Mouse (Mus musculus) midbrain, postnatal 0 days (tissue): ENCODE data around the gene Ripor1. TPM values are rescaled to one million over a fixed set of nuclear protein-coding genes. Genes with fewer than 3 reads are reported as not detected.

ENCODE experiments used
- ATAC-seq: fragments of 200-750 bp; cut with Nextera tagmentation; 2 replicates; pipeline ENCODE4 v1.8.0; 2017; ENCODE audit warnings: moderate number of reproducible peaks, mild to moderate bottlenecking, moderate TSS enrichment, moderate library complexity; ENCODE audit not compliant: low FRiP score
- DNase-seq: peaks from one replicate; pipeline ENCODE4 v3.0.0-alpha.2; 2015; ENCODE audit warnings: low spot score
- H3K27ac ChIP-seq: fragments of 300-500 bp; sonication (generic); 2 replicates; pipeline ENCODE4 v1.5.1; 2014; ENCODE audit warnings: low read depth, mild to moderate bottlenecking, low read length, mixed read lengths
- H3K27me3 ChIP-seq: fragments of 300-500 bp; sonication (generic); 2 replicates; pipeline ENCODE4 v1.6.1; 2014; ENCODE audit warnings: low read length, control low read depth, mixed read lengths; ENCODE audit not compliant: insufficient read depth
- H3K36me3 ChIP-seq: fragments of 300-500 bp; sonication (generic); 2 replicates; pipeline ENCODE4 v1.6.1; 2014; ENCODE audit warnings: low read length, control low read depth, mixed read lengths; ENCODE audit not compliant: insufficient read depth
- H3K4me1 ChIP-seq: fragments of 300-500 bp; sonication (generic); 2 replicates; pipeline ENCODE4 v1.6.1; 2014; ENCODE audit warnings: mild to moderate bottlenecking, control low read depth, antibody characterized with exemption, low read length, mixed read lengths; ENCODE audit not compliant: insufficient read depth
- H3K4me2 ChIP-seq: fragments of 300-500 bp; sonication (generic); 2 replicates; pipeline ENCODE4 v1.6.1; 2014; ENCODE audit warnings: low read depth, mild to moderate bottlenecking, low read length, mixed read lengths; ENCODE audit not compliant: poor library complexity, severe bottlenecking
- H3K4me3 ChIP-seq: fragments of 300-500 bp; sonication (generic); 2 replicates; pipeline ENCODE4 v1.5.1; 2014; ENCODE audit warnings: low read depth, mild to moderate bottlenecking, low read length, moderate library complexity
- H3K9ac ChIP-seq: fragments of 300-500 bp; sonication (generic); replicated peaks from 2 replicates; pipeline ENCODE4 v1.6.1; 2014; ENCODE audit warnings: mild to moderate bottlenecking, low read length, moderate library complexity, mixed read lengths; ENCODE audit not compliant: poor library complexity, severe bottlenecking
- H3K9me3 ChIP-seq: fragments of 300-500 bp; sonication (generic); 2 replicates; pipeline ENCODE4 v1.6.1; 2016; ENCODE audit warnings: low read length, control low read depth
- CTCF ChIP-seq: IDR thresholded peaks from 2 replicates; pipeline ENCODE4 v1.5.1; 2016; ENCODE audit warnings: antibody characterized with exemption, mild to moderate bottlenecking
- WGBS: fragments of 180-500 bp; shearing (Covaris S2); extraction: QIAGEN DNeasy Blood & Tissue Kit; methylation state at CpG from one replicate; pipeline ENCODE4 v1.1.7; 2014; 5-methylcytosine and 5-hydroxymethylcytosine counted together
- polyA plus RNA-seq: library from polyadenylated mRNA; unstranded; fragments of >200 nt; fragmentation: Nextera tagmentation; extraction: Ambion mirVana; gene quantifications from 2 replicates; pipeline ENCODE4 v1.2.1, GENCODE M21; 2015
- total RNA-seq: library from RNA; depleted of rRNA; stranded (reverse); fragments of >200 nt; gene quantifications from 2 replicates; pipeline ENCODE4 v1.2.3, GENCODE M21; 2014

The Ripor1 gene
- total and polyA plus RNA-seq, 2 experiments from 2014 or later, result 12.6 to 32.7 TPM

- Histone ChIP-seq H3K4me3 (peak within 1 kb of the TSS; percentile 92), H3K27me3 (no peaks in the 10 kb centered on the region), H3K4me2 (peak within 1 kb of the TSS; percentile 90), H3K9me3 (no peaks in the 10 kb centered on the region), H3K4me1 (peaks cover 7% of the 10 kb centered on the region; the same call in 1 of the 2 replicates), H3K36me3 (0 out of 2 replicates have a peak, but pooled peaks cover 2% of the 10 kb centered on the region), H3K27ac (peak within 1 kb of the TSS; percentile 95), H3K9ac (peak within 1 kb of the TSS; percentile 94)
- DNase-seq (peak; percentile 100), ATAC-seq (peak; percentile 98)
- 3% methylated on average over 51 of the region's 53 CpGs for WGBS
- TF ChIP-seq CTCF, result peak; percentile 87
Observed at GRCm38 (mm10) chr8:105565952-105566702, 38.9 kb upstream of the Ripor1 start, which contains the start of gene Atp6v0d1. TSS of gene Atp6v0d1 (minus strand) at chr8:105566047.

DNA sequence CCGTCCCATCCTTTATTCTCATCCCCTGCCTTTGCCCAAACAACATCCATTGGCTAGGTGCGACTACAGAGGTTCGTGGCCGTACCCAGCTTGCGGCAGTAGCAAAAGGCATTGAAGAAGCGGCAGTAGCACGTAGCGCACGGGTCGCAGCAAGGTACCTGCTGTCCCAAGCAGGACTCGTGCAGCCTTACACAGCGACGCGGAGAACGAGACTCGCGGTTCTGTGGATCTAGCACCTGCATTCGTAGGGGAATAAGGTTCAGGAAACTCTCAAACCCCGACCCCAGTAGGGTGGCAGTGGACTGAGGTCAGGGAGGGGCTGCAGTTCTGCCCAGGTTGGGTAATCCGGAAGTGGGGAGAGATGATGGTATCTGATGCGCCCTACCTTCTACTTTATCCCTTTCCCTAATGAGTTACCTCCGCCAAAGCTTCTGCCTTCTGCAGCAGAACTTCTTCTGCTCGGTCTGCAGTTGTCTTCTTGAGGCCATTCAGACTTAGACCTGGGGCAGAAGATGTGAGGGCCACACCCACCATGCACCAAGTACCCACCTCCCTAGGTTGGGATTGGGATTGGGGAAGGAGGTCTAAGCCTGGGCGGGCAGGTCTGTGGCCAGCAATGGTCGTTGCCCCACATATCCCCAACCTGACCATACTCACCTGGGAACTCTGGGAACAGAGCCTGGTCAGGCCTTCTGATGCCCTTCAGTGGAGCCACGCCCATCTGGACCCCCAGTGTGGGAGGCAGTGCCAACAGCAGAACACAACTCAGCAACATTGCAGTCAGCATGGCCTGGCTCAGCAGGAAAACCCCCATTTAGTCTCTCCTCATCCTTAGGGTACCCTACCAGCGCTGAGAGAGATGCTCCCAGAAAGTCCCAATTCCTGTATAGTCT, 38.1 kb upstream of the Ripor1 start:
- H3K4me3 ChIP-seq, result peak overlapping the region; percentile 92
- H3K4me1 ChIP-seq, result peaks cover 7% of the 10 kb centered on the region; the same call in 1 of the 2 replicates
- TF ChIP-seq CTCF, result no peak
- 28% methylated on average over 27 of the region's 27 CpGs for WGBS
- 0 out of 2 replicates have a peak, but pooled peaks have one; percentile 2 for ATAC-seq
- peak overlapping the region; percentile 90 for H3K4me2 ChIP-seq
- no peaks in the 10 kb centered on the region for H3K9me3 ChIP-seq
- H3K27me3 ChIP-seq, result no peaks in the 10 kb centered on the region
- peak overlapping the region; percentile 75 for H3K27ac ChIP-seq
- no peak for DNase-seq
- 0 out of 2 replicates have a peak, but pooled peaks cover 2% of the 10 kb centered on the region for H3K36me3 ChIP-seq
- H3K9ac ChIP-seq, result peak overlapping the region; percentile 70

DNA sequence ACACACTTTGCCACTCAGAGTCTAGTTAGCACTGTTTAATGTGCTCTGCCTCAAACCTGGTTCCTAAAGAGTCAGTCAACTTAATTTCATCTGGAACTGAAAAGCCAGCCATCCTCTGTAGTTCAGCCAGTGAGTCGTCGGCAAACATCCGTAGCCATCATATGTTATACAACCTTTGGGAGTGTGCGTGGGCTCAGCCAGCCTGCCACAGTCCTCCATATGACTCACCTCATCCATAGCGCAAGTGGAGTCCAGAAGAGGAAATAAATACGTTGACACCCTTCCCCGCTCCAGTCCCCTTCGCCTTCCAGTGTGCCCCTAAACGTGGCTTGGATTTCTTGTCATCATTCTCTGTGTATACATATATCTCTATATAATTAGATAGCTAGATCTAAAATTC, 33.2 kb upstream of the Ripor1 start:
- ATAC-seq (no peak), DNase-seq (no peak)
- no peak for TF ChIP-seq CTCF
- no peak overlapping the region for H3K9ac ChIP-seq
- no peaks in the 10 kb centered on the region for H3K9me3 ChIP-seq
- 91% methylated on average over 9 of the region's 9 CpGs for WGBS
- no peaks in the 10 kb centered on the region for H3K27me3 ChIP-seq
- H3K4me3 ChIP-seq, result no peak overlapping the region
- no peak overlapping the region for H3K27ac ChIP-seq
- no peak overlapping the region for H3K4me2 ChIP-seq
- H3K4me1 ChIP-seq, result peaks cover 2% of the 10 kb centered on the region; the same call in 1 of the 2 replicates
- no peaks in the 10 kb centered on the region for H3K36me3 ChIP-seq

DNA sequence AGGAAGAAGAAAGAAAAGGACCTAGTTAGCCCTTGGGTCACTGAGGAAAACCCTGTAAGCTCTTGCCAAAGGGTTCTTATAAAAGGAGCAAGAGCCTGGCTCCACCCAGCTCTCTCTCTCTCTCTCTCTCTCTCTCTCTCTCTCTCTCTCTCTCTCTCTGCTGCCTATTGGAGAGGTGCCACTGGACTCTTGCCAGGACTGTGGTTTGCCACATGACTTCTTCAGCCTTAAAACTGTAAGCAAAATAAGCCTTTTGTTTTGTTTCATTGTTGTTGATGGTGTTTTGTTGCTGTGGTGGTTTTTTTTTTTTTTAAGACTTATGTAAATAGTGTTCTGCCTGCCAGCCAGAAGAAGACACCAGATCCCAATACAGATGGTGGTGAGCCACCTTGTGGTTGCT, 31.6 kb upstream of the Ripor1 start:
- ATAC-seq, result no peak
- no peaks in the 10 kb centered on the region for H3K4me1 ChIP-seq

GRCm38 (mm10) chr8:105574741-105575140, 30.3 kb upstream of the Ripor1 start:
- WGBS, result 44% methylated on average over 6 of the region's 6 CpGs
- DNase-seq (no peak), ATAC-seq (no peak)
- no peak for TF ChIP-seq CTCF
- Histone ChIP-seq H3K4me3 (no peak overlapping the region), H3K27me3 (no peaks in the 10 kb centered on the region), H3K4me2 (no peak overlapping the region), H3K9ac (no peak overlapping the region), H3K36me3 (no peaks in the 10 kb centered on the region), H3K9me3 (no peaks in the 10 kb centered on the region), H3K27ac (no peak overlapping the region), H3K4me1 (no peaks in the 10 kb centered on the region)

More for the DNA sequence above, 31.6 kb upstream of the Ripor1 start:
- H3K4me3 ChIP-seq, result no peak overlapping the region
- H3K4me2 ChIP-seq, result no peak overlapping the region
- H3K27ac ChIP-seq, result no peak overlapping the region
- no peaks in the 10 kb centered on the region for H3K9me3 ChIP-seq
- peak; percentile 31 for DNase-seq
- no peaks in the 10 kb centered on the region for H3K36me3 ChIP-seq
- TF ChIP-seq CTCF, result no peak
- no peak overlapping the region for H3K9ac ChIP-seq
- no peaks in the 10 kb centered on the region for H3K27me3 ChIP-seq
